Mouse (Mus musculus): ENCODE measurements around the gene Fgfr2. TPM values are rescaled to one million over a fixed set of nuclear protein-coding genes. Genes with fewer than 3 reads are reported as not detected.
A peak's percentile ranks its signal among the peaks of the same experiment; 100 is the strongest.

Fgfr2 gene
- polyA plus RNA-seq, 1 experiment = 14.8 TPM

- WGBS = 73% methylated on average over 6 of the region's 6 CpGs
- peak; percentile 73 for DNase-seq
These were observed 784.8 kb downstream of the Fgfr2 start for GRCm38 (mm10) chr7:132338350-132338749.

GRCm38 (mm10) chr7:132337268-132337917 lies 785.8 kb downstream of the Fgfr2 start:
- TF ChIP-seq POLR2A (IDR thresholded peaks at IDR 0.05; ENCODE audit: low read depth, low read length) (no peak), CTCF (conservative IDR thresholded peaks at IDR 0.05; ENCODE audit: insufficient read depth, insufficient read length, low read depth, low read length) (no peak)
- Histone ChIP-seq H3K27ac (ENCODE audit: insufficient read depth, low read depth, low read length) (peak overlapping the region; percentile 84), H3K27me3 (replicated peaks; ENCODE audit: control insufficient read depth, insufficient read depth, low read length) (no peaks in the 10 kb centered on the region), H3K4me1 (ENCODE audit: control insufficient read depth, insufficient read depth, low read length) (no peaks in the 10 kb centered on the region), H3K4me3 (ENCODE audit: insufficient read depth, low read depth, low read length) (no peak overlapping the region), H3K36me3 (ENCODE audit: control insufficient read depth, insufficient read depth, low read length) (no peaks in the 10 kb centered on the region)
- no peak for DNase-seq
- WGBS = 83% methylated on average over 11 of the region's 11 CpGs

More at GRCm38 (mm10) chr7:132338350-132338749, 784.8 kb downstream of the Fgfr2 start:
- TF ChIP-seq CTCF (conservative IDR thresholded peaks at IDR 0.05; ENCODE audit: insufficient read depth, insufficient read length, low read depth, low read length) (no peak), POLR2A (IDR thresholded peaks at IDR 0.05; ENCODE audit: low read depth, low read length) (no peak)
- no peaks in the 10 kb centered on the region for H3K36me3 ChIP-seq (ENCODE audit: control insufficient read depth, insufficient read depth, low read length)
- no peaks in the 10 kb centered on the region for H3K27me3 ChIP-seq (replicated peaks; ENCODE audit: control insufficient read depth, insufficient read depth, low read length)
- H3K27ac ChIP-seq (ENCODE audit: insufficient read depth, low read depth, low read length) = peak overlapping the region; percentile 84
- H3K4me3 ChIP-seq (ENCODE audit: insufficient read depth, low read depth, low read length) = no peak overlapping the region
- no peaks in the 10 kb centered on the region for H3K4me1 ChIP-seq (ENCODE audit: control insufficient read depth, insufficient read depth, low read length)

DNA sequence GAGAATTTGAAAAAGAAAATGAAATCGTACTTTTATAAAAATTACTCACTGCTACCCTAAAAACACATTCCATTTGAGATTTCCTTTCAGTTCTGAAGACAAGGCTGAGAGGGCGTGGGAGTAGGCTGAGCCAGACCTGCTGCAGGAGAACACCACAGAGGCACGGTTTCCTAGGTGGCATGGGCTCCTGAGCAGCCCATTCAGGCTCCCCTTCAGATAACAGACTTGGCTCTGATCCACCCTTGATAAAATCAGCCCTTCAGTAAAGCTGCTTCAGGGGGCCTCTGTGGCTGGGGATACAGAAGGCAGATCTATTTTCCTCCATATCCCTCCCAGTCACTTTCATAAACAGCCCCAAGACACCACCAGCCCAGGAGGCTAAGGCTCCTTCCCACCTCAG lies 786.4 kb downstream of the Fgfr2 start:
- H3K36me3 ChIP-seq (ENCODE audit: control insufficient read depth, insufficient read depth, low read length) = no peaks in the 10 kb centered on the region
- TF ChIP-seq POLR2A (IDR thresholded peaks at IDR 0.05; ENCODE audit: low read depth, low read length) (no peak), CTCF (conservative IDR thresholded peaks at IDR 0.05; ENCODE audit: insufficient read depth, insufficient read length, low read depth, low read length) (no peak)
- H3K27ac ChIP-seq (ENCODE audit: insufficient read depth, low read depth, low read length) = no peak overlapping the region
- H3K27me3 ChIP-seq (replicated peaks; ENCODE audit: control insufficient read depth, insufficient read depth, low read length) = no peaks in the 10 kb centered on the region
- H3K4me1 ChIP-seq (ENCODE audit: control insufficient read depth, insufficient read depth, low read length) = 0 out of 2 replicates have a peak, but pooled peaks cover 3% of the 10 kb centered on the region
- DNase-seq = no peak
- WGBS = 62% methylated on average over 3 of the region's 3 CpGs
- H3K4me3 ChIP-seq (ENCODE audit: insufficient read depth, low read depth, low read length) = no peak overlapping the region

DNA sequence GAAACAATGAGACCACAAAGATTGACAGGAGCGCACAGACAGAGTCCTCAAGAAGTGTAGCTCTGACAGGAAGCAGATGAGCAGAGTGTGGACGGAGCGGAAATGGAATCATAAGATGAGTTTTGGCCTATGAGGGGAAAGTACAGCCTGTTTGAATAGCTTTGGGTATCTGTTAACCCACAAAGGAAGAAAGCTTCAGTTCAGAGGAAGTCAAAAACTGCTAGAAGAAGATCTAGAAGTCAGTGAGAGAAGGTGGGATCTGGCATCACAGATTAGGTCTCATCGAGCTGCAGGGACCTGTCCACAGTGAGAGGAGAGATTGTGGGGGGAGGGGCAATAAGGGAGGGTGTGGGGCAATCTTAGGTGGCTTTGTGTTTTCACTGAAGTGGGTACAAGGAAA lies 787.8 kb downstream of the Fgfr2 start:
- WGBS = 92% methylated on average over 4 of the region's 4 CpGs
- Histone ChIP-seq H3K27me3 (replicated peaks; ENCODE audit: control insufficient read depth, insufficient read depth, low read length) (no peaks in the 10 kb centered on the region), H3K36me3 (ENCODE audit: control insufficient read depth, insufficient read depth, low read length) (no peaks in the 10 kb centered on the region), H3K4me3 (ENCODE audit: insufficient read depth, low read depth, low read length) (no peak overlapping the region), H3K27ac (ENCODE audit: insufficient read depth, low read depth, low read length) (no peak overlapping the region), H3K4me1 (ENCODE audit: control insufficient read depth, insufficient read depth, low read length) (0 out of 2 replicates have a peak, but pooled peaks cover 3% of the 10 kb centered on the region)
- no peak for TF ChIP-seq POLR2A (IDR thresholded peaks at IDR 0.05; ENCODE audit: low read depth, low read length)
- no peak for TF ChIP-seq CTCF (conservative IDR thresholded peaks at IDR 0.05; ENCODE audit: insufficient read depth, insufficient read length, low read depth, low read length)
- no peak for DNase-seq

GRCm38 (mm10) chr7:132333078-132333477 lies 790.1 kb downstream of the Fgfr2 start:
- no peak for TF ChIP-seq POLR2A (IDR thresholded peaks at IDR 0.05; ENCODE audit: low read depth, low read length)
- TF ChIP-seq CTCF (conservative IDR thresholded peaks at IDR 0.05; ENCODE audit: insufficient read depth, insufficient read length, low read depth, low read length) = no peak
- no peak overlapping the region for H3K4me3 ChIP-seq (ENCODE audit: insufficient read depth, low read depth, low read length)
- H3K36me3 ChIP-seq (ENCODE audit: control insufficient read depth, insufficient read depth, low read length) = no peaks in the 10 kb centered on the region
- H3K27ac ChIP-seq (ENCODE audit: insufficient read depth, low read depth, low read length) = no peak overlapping the region
- 66% methylated on average over 1 of the region's 1 CpGs for WGBS
- peaks cover 10% of the 10 kb centered on the region; the same call in 1 of the 2 replicates for H3K4me1 ChIP-seq (ENCODE audit: control insufficient read depth, insufficient read depth, low read length)
- H3K27me3 ChIP-seq (replicated peaks; ENCODE audit: control insufficient read depth, insufficient read depth, low read length) = no peaks in the 10 kb centered on the region
- no peak for DNase-seq

- H3K27me3 ChIP-seq (replicated peaks; ENCODE audit: control insufficient read depth, insufficient read depth, low read length) = no peaks in the 10 kb centered on the region
- H3K4me3 ChIP-seq (ENCODE audit: insufficient read depth, low read depth, low read length) = no peak overlapping the region
- DNase-seq = peak; percentile 42
- TF ChIP-seq CTCF (conservative IDR thresholded peaks at IDR 0.05; ENCODE audit: insufficient read depth, insufficient read length, low read depth, low read length) = no peak
- no peak for TF ChIP-seq POLR2A (IDR thresholded peaks at IDR 0.05; ENCODE audit: low read depth, low read length)
- WGBS = 44% methylated on average over 11 of the region's 11 CpGs
- no peak overlapping the region for H3K27ac ChIP-seq (ENCODE audit: insufficient read depth, low read depth, low read length)
- peaks cover 10% of the 10 kb centered on the region; the same call in 1 of the 2 replicates for H3K4me1 ChIP-seq (ENCODE audit: control insufficient read depth, insufficient read depth, low read length)
- no peaks in the 10 kb centered on the region for H3K36me3 ChIP-seq (ENCODE audit: control insufficient read depth, insufficient read depth, low read length)
These were observed 791.0 kb downstream of the Fgfr2 start for GRCm38 (mm10) chr7:132332176-132332575.

GRCm38 (mm10) chr7:132330179-132330578 lies 793.0 kb downstream of the Fgfr2 start:
- H3K4me1 ChIP-seq (ENCODE audit: control insufficient read depth, insufficient read depth, low read length) = peaks cover 21% of the 10 kb centered on the region
- no peak for DNase-seq
- WGBS = 93% methylated on average over 1 of the region's 1 CpGs

More at GRCm38 (mm10) chr7:132330179-132330578, 793.0 kb downstream of the Fgfr2 start:
- H3K27me3 ChIP-seq (replicated peaks; ENCODE audit: control insufficient read depth, insufficient read depth, low read length) = no peaks in the 10 kb centered on the region
- no peak overlapping the region for H3K27ac ChIP-seq (ENCODE audit: insufficient read depth, low read depth, low read length)
- TF ChIP-seq CTCF (conservative IDR thresholded peaks at IDR 0.05; ENCODE audit: insufficient read depth, insufficient read length, low read depth, low read length) (no peak), POLR2A (IDR thresholded peaks at IDR 0.05; ENCODE audit: low read depth, low read length) (no peak)
- H3K36me3 ChIP-seq (ENCODE audit: control insufficient read depth, insufficient read depth, low read length) = no peaks in the 10 kb centered on the region
- no peak overlapping the region for H3K4me3 ChIP-seq (ENCODE audit: insufficient read depth, low read depth, low read length)

Measured in kidney, adult 2 months (tissue).